Mouse (Mus musculus) left cerebral cortex, postnatal 25 days (tissue): ENCODE data around the gene Psat1. TPM values are rescaled to one million over a fixed set of nuclear protein-coding genes. Genes with fewer than 3 reads are reported as not detected.

Source experiments
- DNase-seq, 2 experiments: peaks; one replicate each; pipeline ENCODE4 v3.0.0; 2022; ENCODE audit warnings: low spot score in 2 of 2, mixed read lengths in 1 of 2
- intact Hi-C: fragments of 180-260 bp; cut with DNase I; formaldehyde crosslinking; loops from one replicate; pipeline ENCODE4 v1.15.1; 2025
- total RNA-seq, 2 experiments: library from RNA; stranded (reverse); gene quantifications; 2 replicates each; pipeline ENCODE4 v1.2.3; 2021

Gene Psat1
- total RNA-seq, 2 experiments from 2014 or later, result 110 to 116 TPM

GRCm38 (mm10) chr19:15868865-15869698, 78.1 kb downstream of the Psat1 start:
- peak; percentile 50 to 60 for DNase-seq
- intact Hi-C loops, result loop anchor here (2.0 to 5.0 kb wide), 4 partner anchors 67 to 1886 kb away; no protein-coding TSS in a partner anchor

GRCm38 (mm10) chr19:15866851-15867250, 80.3 kb downstream of the Psat1 start:
- no peak for DNase-seq
- intact Hi-C loops, result loop anchor here (5.0 kb wide), 3 partner anchors 65 to 830 kb away; no protein-coding TSS in a partner anchor

- DNase-seq, result no peak
- intact Hi-C loops, result loop anchor here (5.0 kb wide), 3 partner anchors 64 to 829 kb away; no protein-coding TSS in a partner anchor
These were observed 81.0 kb downstream of the Psat1 start for GRCm38 (mm10) chr19:15866126-15866525.

GRCm38 (mm10) chr19:15865431-15865830, 81.7 kb downstream of the Psat1 start:
- DNase-seq, result no peak

GRCm38 (mm10) chr19:15864129-15864528, 83.0 kb downstream of the Psat1 start:
- no peak for DNase-seq
- intact Hi-C loops, result no loop called here

More at GRCm38 (mm10) chr19:15865431-15865830, 81.7 kb downstream of the Psat1 start:
- intact Hi-C loops, result loop anchor here (5.0 kb wide), 3 partner anchors 63 to 828 kb away; no protein-coding TSS in a partner anchor

- intact Hi-C loops, result no loop called here
- no peak for DNase-seq
These were observed 91.8 kb downstream of the Psat1 start for GRCm38 (mm10) chr19:15855379-15855778.

Other genes with a start within 250 kb of the Psat1 start
- gene Cep78, start 37.7 kb upstream of the Psat1 start, total RNA-seq, result 10 to 100 TPM; 10.3 to 11.6 TPM
- gene Gnaq, start 185.5 kb upstream of the Psat1 start, total RNA-seq, result 100 to 1,000 TPM; 165 to 178 TPM